Mouse (Mus musculus) urinary bladder, postnatal 25 days (tissue): ENCODE data around the gene 4930562C15Rik.

Source experiments
- DNase-seq: peaks from one replicate; pipeline ENCODE4 v3.0.0; 2022; ENCODE audit warnings: low spot score

The 4930562C15Rik gene

DNA sequence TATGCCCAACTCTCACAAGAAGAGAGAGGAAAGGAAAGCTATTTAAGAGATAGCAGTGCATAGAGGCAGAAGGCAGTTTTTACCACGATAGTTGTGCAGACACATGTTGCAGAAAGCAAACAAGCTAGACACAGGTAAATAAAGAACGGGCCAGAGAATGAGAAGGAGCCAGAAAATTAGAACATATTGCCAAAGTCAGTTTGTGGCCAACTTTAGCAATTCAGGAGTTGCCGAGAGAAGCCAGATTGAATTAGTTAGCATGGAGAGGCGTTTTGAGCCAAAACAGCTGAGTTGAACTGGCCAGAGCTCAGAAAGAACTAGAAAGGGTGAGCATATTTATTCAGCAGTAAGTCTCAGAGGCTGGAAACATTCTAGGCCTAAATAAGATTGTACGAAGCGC lies 57.0 kb downstream of the 4930562C15Rik start:
- no peak for DNase-seq

DNA sequence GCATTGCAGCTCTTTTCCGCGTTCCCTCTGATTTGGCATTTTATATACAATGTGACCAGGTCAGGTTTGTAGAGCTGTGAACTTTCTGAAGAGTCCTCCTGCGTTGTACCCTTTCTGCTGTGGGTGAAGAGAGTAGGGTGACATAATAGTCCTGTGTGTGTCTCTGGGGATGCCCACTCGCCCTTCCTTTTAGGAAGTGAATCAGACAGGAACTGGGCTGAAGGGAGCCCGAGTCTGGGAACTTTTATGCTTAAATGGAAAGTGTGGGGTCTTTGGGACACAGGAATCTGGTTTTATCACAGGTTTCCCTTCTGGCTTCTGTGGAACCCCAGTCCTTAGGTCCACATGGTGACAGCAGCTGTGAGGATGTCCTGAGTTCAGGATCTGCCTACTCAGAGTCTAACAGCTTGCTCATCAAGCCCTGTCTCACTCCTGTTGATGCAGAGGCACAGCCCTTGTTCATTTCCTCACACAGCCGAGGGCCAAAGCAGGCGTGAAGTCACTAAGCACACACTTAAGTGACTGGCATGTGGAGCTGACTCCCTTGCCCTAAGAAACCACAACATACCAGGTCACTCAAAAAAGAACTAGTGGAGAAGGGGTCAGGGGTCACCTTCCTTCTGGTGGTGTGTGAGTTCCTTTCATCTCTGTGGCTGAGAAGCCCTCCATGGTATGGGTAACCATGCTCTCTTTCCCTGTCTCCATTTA lies 59.1 kb downstream of the 4930562C15Rik start:
- no peak for DNase-seq

DNA sequence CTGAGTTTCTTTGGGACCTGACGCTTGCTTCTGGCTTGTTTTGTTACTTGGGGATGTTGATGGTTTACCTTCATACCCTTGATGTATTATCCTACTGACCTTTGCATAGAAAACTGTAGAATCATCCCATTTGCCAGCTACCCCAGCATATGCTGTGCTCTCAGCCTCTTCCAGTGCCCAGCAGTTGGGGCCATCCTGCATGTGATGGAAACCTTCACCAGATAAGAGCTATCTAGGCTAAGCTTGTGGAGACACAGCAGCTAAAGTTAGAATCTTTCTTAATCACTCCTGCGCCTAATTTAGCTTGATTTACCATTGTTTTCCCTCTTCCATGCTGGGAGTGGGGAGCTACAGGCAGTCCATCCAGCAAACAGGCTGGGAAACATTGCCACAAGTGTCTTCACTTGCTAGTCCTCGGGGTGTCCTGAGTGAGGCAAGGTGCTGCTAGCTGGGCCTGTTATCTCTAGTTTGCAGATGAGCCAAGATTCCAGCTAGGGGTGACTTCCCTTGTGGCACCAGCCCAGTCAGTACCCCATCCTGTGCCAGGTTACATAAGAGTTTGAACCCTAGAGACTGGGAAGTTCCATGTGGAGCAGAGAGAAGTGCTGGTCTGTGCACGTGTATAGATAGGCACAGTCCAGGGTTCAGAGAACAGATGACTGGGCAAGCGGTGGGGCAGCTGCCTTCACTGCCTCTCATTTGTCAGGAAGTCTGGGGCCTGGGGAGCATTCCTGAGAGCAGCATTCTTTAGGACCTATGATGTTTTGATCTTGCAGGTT lies 61.2 kb downstream of the 4930562C15Rik start:
- no peak for DNase-seq

DNA sequence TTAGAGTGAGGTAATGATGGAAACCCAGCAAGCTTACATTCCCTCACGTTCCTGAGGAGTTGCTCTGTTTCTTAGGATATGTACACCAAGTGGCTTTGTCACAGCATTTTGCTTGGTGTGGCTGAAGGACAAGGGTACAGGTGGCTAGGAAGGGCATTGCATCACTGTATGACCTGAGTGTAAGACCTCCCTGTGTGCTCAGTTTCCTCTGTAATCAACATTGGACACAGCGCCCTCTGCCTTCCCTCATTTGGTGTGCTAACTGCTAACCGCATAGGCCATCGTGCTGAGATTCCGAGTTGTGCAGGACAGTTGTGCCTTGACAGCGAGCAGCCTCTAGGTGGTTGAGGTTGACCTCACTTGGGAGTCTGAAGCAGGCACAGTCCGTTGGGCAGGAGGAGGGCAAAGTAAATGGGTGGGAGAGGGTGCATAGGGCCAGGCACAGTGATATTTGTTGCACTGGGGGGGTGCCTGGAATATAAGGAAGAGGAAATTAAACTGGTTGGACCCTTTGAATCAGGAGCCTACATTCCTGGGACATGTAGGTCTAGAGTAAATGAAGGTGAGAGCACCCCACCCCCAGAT lies 62.0 kb downstream of the 4930562C15Rik start:
- DNase-seq: no peak

DNA sequence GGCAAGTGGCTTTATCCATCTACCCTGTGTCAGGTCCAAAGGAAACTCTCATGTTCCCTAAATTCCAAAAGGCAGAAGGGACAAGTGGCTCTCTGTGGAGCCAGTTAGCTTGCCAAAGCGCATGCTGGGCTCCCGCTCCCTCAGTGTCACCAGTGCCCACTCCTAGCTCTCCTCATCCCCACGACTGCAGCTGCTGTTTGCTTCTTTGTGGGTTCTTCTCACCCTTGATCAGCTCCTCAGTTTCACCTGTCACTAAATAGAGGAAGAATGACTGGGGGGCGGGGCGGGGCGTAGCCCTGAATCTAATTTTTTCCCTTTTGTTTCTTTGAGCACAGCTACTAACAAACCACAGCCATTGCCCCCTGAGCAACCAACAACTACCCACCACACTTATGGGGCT lies 63.7 kb downstream of the 4930562C15Rik start:
- no peak for DNase-seq

DNA sequence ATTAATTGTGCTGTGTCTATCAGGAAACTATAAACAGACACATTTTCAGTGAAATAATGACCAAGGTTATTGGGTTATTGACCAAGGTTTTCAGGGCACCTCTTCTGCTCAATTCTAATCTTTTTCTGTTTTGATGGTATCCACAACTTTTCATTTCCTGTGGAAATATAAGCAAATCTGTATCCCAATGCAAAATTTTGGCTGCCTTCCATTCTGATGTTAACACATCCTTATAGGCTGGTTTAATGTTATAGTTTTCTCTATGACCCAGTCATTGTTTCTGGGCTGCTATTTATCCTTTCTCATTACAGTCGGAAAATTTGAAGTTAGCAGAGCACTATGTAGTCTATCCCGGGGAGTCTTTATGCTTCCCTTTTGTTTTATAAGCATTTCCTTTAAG lies 64.5 kb downstream of the 4930562C15Rik start:
- DNase-seq: no peak

DNA sequence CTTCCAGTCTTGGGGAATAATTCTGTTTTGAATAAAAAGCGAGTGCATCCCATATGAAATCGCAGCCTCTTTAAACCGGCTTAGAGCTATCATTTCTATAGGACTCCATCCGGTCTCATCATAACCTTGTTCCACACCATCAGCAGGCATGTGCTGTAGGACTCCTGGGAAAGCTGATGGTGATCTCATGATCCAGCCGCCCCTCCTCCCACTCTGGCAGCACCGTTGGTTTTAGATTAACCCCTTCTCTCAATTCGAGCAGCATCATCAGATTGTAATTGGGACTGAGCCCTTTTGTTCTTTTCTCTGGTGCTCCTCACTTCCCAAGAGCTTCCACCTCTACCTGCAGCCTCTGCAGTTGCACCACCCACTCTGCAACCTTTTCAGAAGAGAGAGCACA lies 66.0 kb downstream of the 4930562C15Rik start:
- no peak for DNase-seq

DNA sequence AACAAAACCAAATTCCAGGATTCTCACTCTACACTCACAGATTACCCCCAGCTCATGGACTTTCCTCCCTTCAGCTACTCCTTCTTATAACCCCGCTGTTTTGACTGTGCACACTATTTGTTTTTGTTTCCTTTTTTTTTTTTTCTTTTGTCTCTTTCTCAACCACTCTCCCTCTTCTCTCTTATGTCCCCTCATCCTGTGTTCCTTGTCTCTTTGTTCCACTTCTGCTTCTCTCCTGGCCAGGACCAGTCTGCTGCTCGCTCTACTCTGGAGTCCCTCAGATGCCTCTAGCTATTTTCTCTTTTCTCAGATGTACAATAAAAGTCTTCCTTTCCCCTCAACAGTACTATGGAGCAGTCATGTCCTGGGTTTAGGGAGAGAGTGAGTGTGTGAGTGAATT lies 67.2 kb downstream of the 4930562C15Rik start:
- DNase-seq: no peak

DNA sequence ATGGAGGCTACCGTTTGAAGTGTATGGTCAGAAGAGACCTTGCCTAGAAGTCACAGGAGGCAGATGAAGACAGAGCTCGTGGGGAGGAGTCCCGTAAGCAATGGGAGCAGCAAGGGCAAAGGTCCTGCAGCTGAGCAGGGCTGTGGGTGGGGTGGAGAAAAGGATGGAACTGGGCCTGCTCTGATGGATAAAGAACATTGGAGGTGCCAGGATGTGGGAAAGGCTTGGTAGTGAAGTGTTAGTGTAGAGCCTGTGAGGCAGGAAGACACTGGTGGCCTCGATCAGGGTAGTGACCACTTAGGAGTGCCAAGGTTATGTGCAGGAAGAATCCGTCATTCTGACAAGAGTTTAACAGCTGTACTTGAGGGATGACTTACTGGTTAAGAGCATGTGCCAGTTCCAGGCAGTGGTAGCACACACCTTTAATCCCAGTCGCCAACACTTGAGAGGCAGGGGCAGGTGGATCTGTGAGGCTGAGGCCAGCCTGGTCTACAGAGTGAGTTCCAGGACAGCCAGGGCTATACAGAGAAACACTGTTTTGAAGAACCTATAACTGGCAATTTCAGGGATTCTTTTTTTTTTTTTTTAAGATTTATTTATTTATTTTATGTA lies 68.4 kb downstream of the 4930562C15Rik start:
- no peak for DNase-seq

DNA sequence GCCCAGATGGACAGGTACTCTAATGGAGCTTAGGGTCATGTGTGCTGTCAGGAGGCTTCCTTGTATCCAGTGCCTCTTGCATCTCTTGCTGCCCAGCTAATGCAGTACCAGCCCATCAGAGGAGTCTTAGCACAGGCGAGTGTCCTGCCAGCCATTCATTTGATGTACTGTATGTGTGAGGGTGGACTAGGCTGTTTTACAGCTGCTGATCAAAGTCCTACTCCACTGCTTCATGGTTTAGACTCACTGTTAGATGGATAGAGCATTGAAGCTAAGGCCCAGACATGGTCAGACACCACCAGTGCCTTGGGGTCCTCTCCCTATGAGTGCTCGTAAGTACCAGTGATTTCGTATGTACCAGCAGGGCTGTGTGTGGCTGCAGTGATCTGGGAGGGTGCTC lies 69.7 kb downstream of the 4930562C15Rik start:
- DNase-seq: no peak

DNA sequence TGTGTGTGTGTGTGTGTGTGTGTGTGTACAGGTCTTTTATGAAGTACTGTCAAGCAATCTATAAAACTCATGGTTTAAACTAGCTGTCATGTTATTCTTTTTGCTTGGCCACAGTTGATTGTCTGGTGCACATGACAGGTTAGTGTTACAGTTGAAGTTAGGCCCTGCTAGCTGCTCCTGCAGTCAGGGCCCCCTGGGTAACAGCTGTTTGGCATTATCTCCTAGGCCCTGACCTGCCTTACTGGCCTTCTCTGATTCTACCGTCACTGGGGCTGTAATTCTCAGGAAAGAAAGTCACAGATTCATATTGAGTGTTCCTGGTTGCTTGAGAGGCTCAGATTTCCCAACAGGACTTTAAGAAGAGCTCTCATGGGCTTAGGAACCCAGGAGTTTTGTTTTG lies 70.4 kb downstream of the 4930562C15Rik start:
- DNase-seq: no peak

DNA sequence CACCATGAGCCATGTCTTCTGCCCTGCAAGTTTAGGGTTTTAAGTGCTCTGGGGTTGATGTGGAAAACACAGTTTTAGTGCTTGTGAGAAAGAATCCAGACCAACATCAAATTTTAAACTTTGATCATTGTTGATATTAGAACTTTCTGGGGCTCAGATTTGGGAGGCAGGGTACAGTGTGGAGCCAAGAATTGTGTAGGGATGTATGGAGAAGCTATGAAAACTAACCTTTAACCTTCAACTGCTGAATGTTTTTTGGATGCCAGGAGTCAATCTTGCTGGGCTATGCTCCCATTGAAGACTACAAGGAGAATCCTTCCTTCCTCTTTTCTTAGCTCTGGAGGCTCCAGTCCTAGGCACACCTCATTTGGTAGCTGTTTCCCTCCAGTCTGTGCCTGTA lies 71.3 kb downstream of the 4930562C15Rik start:
- DNase-seq: no peak

DNA sequence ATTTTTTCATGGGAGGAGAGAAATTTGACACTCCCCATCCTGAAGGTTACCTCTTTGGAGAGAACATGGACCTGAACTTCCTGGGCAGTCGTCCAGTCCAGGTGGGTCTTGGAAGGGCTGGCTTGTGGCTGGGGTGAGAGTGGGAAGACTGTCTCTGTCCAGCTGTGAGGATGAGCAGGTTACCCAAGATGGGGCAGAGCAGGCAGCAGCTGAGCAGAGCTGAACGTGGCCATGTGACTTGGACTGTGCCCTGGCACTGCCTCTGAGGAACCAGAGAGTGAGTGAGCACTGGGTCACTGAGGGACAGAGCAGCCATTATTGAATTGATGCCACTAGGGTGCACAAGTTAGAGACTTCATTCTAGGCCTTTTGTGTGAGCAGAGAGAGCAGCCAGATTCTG lies 72.2 kb downstream of the 4930562C15Rik start:
- no peak for DNase-seq

DNA sequence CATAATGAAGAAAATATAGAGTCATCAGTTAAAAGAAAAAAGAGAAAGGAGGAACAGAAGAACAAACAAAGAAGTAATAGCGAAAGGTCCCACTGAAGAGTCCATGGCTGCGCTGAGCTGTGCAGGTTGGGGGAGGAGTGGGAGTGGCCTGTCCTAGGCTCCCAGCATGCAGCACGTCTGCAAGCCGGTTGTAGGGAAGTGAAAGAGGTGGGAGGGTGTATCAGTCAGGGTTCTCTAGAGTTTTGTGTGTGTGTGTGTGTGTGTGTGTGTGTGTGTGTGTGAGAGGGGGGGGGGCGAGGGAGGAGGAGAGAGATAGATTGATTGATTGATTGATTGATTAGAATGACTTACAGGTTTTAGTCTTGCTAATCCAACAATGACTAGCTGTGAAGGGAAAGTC lies 72.8 kb downstream of the 4930562C15Rik start:
- DNase-seq: no peak

DNA sequence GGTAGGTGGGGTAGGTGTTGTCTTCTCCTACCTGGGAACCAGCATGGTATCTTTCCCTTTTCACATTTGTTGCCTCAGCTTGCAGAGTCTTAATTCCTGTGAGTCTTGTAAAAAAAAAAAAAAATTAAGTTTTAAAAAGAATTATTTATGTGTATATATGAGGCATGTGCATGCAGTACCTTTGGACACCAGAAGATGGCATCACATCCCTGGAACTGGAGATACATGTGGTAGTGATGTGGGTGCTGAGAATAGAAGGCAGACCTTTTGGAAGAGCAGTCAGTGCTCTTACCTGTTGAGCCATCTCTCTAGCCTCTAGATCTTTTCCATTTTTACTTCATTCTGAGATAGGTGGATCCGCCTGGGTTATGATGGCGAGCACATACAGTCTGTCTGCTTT lies 74.5 kb downstream of the 4930562C15Rik start:
- DNase-seq: no peak

DNA sequence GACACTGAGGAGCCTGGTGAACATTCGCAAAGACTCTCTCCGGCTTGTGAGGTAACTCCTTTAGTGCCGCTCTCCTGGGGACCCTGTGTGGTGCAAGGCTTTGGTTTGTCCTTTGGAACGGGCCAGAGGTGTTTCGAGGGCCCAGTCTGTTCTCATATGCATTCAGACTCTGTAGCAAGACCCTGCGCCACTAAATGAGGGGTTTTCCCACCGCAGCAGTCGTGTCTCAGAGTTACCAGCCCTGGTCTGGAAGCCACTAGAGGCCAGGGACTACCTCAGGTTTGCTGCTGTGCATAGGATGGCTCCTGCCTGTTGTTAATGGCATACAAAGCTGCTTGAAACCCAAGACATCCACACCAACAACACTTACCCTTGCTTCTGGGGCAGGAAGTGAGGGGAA lies 75.5 kb downstream of the 4930562C15Rik start:
- no peak for DNase-seq

DNA sequence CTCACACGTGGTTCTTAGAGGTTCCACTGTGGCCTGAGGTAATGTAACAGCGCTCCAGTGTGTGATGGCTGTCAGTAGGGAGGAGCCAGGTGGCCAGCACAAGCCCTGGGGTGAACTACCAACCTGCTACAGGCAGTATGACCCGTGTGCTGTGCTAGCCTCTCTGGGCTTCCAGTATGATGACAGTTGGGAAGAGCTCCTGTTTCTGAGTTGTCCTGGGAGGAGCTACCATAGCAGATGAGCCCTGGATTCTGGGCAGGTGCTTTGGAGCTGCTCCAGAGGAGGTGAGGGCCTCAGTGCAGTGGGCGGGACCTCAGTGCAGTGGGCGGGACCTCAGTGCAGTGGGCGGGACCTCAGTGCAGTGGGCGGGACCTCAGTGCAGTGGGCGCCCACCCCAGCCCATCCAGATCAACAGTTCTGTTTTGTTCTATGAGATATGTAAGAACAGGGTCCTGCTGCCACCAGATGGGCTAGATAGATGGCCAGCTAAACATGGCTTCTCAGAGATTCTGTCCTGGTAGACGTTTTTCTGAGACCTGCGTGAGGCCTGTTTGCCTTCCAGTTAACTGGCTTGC lies 76.9 kb downstream of the 4930562C15Rik start:
- no peak for DNase-seq

DNA sequence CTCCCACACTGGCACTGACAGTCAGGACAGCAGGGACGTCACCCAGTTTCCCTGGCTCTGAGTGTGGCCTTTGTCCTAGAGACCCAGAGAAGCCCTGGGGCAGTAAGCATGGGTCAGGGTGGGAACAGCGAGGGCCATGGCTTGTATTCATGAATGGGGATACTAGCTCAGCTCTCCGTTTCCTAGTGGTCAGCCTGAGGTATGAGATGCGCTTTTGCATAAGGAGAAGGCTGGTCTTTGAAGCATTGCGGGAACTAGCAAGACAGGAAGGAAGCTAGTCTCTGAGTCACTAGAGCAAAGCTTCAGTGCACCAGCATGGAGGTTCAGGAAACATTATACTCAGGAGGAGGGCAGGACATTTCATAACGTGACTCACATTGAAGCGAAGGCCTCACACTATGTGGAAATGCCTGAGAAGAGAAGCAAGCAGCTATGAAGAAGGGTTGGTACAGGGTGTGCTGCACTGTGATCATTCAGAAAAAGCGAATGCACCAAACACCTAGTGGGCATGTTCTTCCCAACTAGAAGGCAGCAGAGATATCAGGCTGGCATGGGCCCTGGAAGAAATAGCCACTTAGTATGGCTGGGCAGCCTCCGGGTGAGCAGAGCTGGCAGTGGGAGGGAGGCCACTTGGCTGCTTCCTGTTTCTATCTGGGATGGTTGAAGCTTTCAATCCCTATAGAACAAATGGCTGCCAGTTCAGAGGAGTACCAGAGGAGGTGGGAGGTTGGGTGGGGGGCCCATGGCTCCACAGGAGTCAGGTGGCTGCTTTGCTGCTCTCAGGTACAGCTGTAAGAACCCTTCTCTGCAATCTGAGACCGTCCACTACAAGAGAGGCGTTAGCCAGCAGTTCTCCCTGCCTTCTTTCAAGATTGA lies 77.9 kb downstream of the 4930562C15Rik start:
- DNase-seq: no peak

DNA sequence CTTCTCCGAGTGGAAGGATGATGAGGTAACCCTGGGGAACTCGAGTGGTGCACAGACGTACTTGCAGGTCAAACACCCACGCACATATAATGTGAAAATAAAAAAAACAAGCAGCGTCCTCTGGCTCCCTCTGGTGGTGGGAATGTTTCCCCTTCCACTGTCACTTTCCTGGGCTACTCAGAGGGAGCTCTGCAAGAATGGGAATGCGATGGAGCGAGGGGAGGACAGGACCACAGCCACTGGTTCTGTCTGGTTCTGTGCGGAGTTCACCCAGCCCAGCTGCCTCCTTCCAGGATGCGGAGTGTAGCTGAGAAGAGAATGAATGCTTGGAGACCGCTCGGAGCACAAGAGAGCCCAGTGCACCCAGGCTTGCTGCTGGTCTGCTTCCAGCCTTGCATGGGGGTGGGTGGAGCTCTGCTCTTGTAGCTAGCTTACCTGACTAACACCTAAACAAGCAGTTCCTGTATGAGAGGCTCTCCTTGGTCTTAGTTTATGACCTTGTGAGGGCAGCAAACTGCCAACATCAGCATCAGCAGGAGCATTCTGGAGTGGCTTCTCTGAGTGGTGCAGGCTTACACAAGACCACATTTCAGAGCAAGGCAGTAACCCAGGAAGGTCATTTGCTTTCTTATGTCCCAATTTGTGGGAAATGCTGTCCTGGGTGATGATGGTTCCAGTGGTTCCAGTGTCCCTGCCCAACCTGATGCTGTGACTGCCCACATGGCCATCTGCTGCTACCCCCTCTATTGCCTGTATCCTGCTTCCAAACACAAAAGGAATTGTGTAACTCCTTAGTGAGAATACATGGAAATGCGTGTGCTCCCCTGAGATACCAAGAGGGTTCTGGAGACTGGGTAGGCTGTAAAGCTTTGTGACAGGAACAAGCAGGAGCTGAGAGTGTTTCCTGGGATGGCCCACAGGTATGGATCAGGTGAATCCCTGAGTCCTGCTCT lies 78.8 kb downstream of the 4930562C15Rik start:
- DNase-seq: peak; percentile 82

DNA sequence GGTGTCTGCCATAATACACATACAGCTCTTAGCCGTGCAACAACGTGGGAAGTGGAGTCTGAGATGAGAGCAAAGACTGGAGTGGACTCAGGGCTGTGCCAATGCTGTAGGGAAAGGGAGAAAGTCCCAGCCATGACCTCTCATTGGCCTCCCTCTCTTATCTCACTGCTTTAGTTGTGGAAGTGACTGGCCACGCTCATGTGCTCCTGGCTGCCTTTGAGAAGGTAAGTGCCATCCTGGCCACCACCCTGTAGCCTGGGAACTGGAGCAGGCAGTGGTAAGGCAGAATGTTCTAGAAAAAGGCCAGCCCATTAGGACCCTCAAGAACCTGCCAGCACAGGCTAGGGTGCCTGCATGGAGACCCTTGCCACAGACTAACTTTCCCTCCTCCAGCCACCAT lies 80.7 kb downstream of the 4930562C15Rik start:
- DNase-seq: no peak
